Mouse (Mus musculus) forebrain, embryonic 13.5 days (tissue): ENCODE data around the gene Atoh7. TPM values are rescaled to one million over a fixed set of nuclear protein-coding genes. Genes with fewer than 3 reads are reported as not detected.
A peak's percentile ranks its signal among the peaks of the same experiment; 100 is the strongest.

Experiments used
- ATAC-seq: fragments of 200-750 bp; cut with Nextera tagmentation; 2 replicates; pipeline ENCODE4 v1.8.0; 2017
- H3K27ac ChIP-seq: fragments of 300-500 bp; sonication (generic); 2 replicates; pipeline ENCODE4 v1.5.1; 2015; ENCODE audit warnings: inconsistent platforms, mild to moderate bottlenecking, moderate library complexity
- H3K27me3 ChIP-seq: fragments of 300-500 bp; sonication (generic); 2 replicates; pipeline ENCODE4 v1.6.1; 2015; ENCODE audit warnings: mild to moderate bottlenecking, inconsistent platforms
- H3K36me3 ChIP-seq: fragments of 300-500 bp; sonication (generic); 2 replicates; pipeline ENCODE4 v1.6.1; 2015; ENCODE audit warnings: mild to moderate bottlenecking, inconsistent platforms; ENCODE audit not compliant: poor library complexity, severe bottlenecking
- H3K4me1 ChIP-seq: fragments of 300-500 bp; sonication (generic); 2 replicates; pipeline ENCODE4 v1.6.1; 2015; ENCODE audit warnings: inconsistent platforms
- H3K4me2 ChIP-seq: fragments of 300-500 bp; sonication (generic); 2 replicates; pipeline ENCODE4 v1.6.1; 2015; ENCODE audit warnings: inconsistent platforms, mild to moderate bottlenecking, moderate library complexity
- H3K4me3 ChIP-seq: fragments of 300-500 bp; sonication (generic); 2 replicates; pipeline ENCODE4 v1.5.1; 2015; ENCODE audit warnings: mild to moderate bottlenecking, inconsistent platforms
- H3K9ac ChIP-seq: fragments of 300-500 bp; sonication (generic); 2 replicates; pipeline ENCODE4 v1.6.1; 2015; ENCODE audit warnings: mild to moderate bottlenecking, inconsistent platforms
- H3K9me3 ChIP-seq: fragments of 300-500 bp; sonication (generic); replicated peaks from 2 replicates; pipeline ENCODE4 v1.6.1; 2016; ENCODE audit warnings: inconsistent platforms
- WGBS: fragments of 180-500 bp; shearing (Covaris S2); methylation state at CpG from one replicate; pipeline ENCODE4 v1.1.7; 2015; 5-methylcytosine and 5-hydroxymethylcytosine counted together
- polyA plus RNA-seq: library from polyadenylated mRNA; unstranded; fragments of >200 nt; fragmentation: Nextera tagmentation; extraction: Ambion mirVana; gene quantifications from 2 replicates; pipeline ENCODE4 v1.2.1, GENCODE M21; 2015

The Atoh7 gene
- polyA plus RNA-seq, 1 experiment from 2014 or later, result 0.63 TPM

GRCm38 (mm10) chr10:63064516-63064915 is 34.9 kb upstream of the Atoh7 start:
- Histone ChIP-seq H3K9me3 (no peaks in the 10 kb centered on the region), H3K4me1 (no peaks in the 10 kb centered on the region), H3K36me3 (no peaks in the 10 kb centered on the region), H3K27ac (no peak overlapping the region), H3K4me2 (no peak overlapping the region), H3K9ac (no peak overlapping the region), H3K27me3 (no peaks in the 10 kb centered on the region), H3K4me3 (no peak overlapping the region)
- WGBS, result 92% methylated on average over 9 of the region's 9 CpGs
- ATAC-seq, result no peak

- Histone ChIP-seq H3K4me1 (no peaks in the 10 kb centered on the region), H3K4me3 (no peak overlapping the region), H3K36me3 (no peaks in the 10 kb centered on the region), H3K4me2 (no peak overlapping the region), H3K27me3 (no peaks in the 10 kb centered on the region), H3K9ac (no peak overlapping the region), H3K27ac (no peak overlapping the region), H3K9me3 (no peaks in the 10 kb centered on the region)
- ATAC-seq, result no peak
- WGBS, result 41% methylated on average over 8 of the region's 8 CpGs
Observed at GRCm38 (mm10) chr10:63065561-63065960, 33.9 kb upstream of the Atoh7 start.

GRCm38 (mm10) chr10:63065988-63066387 is 33.5 kb upstream of the Atoh7 start:
- peak; percentile 87 for ATAC-seq
- Histone ChIP-seq H3K9me3 (no peaks in the 10 kb centered on the region), H3K9ac (no peak overlapping the region), H3K36me3 (no peaks in the 10 kb centered on the region), H3K27ac (no peak overlapping the region), H3K4me2 (no peak overlapping the region), H3K27me3 (no peaks in the 10 kb centered on the region), H3K4me3 (no peak overlapping the region), H3K4me1 (no peaks in the 10 kb centered on the region)
- 2% methylated on average over 5 of the region's 5 CpGs for WGBS

- 90% methylated on average over 10 of the region's 10 CpGs for WGBS
- Histone ChIP-seq H3K4me2 (no peak overlapping the region), H3K4me3 (no peak overlapping the region), H3K36me3 (no peaks in the 10 kb centered on the region), H3K9ac (no peak overlapping the region), H3K4me1 (peaks cover 17% of the 10 kb centered on the region), H3K27me3 (no peaks in the 10 kb centered on the region), H3K27ac (no peak overlapping the region), H3K9me3 (no peaks in the 10 kb centered on the region)
- ATAC-seq, result no peak
Observed at GRCm38 (mm10) chr10:63086304-63086703, 13.1 kb upstream of the Atoh7 start.

GRCm38 (mm10) chr10:63089103-63089757 is 10.2 kb upstream of the Atoh7 start:
- Histone ChIP-seq H3K9ac (0 out of 2 replicates have a peak overlapping the region, but pooled peaks have one; percentile 41), H3K4me3 (peak overlapping the region; percentile 26), H3K9me3 (no peaks in the 10 kb centered on the region), H3K27ac (no peak overlapping the region), H3K36me3 (no peaks in the 10 kb centered on the region), H3K27me3 (no peaks in the 10 kb centered on the region), H3K4me2 (peak overlapping the region; percentile 63), H3K4me1 (peaks cover 17% of the 10 kb centered on the region)
- ATAC-seq, result no peak
- WGBS, result 24% methylated on average over 8 of the region's 8 CpGs

GRCm38 (mm10) chr10:63089758-63090571 is 9.5 kb upstream of the Atoh7 start:
- peak overlapping the region; percentile 63 for H3K4me2 ChIP-seq
- H3K36me3 ChIP-seq, result no peaks in the 10 kb centered on the region
- H3K9ac ChIP-seq, result peak overlapping the region; percentile 41; the same call in 1 of the 2 replicates
- no peaks in the 10 kb centered on the region for H3K9me3 ChIP-seq
- H3K27ac ChIP-seq, result no peak overlapping the region
- peak overlapping the region; percentile 26 for H3K4me3 ChIP-seq
- H3K4me1 ChIP-seq, result peaks cover 17% of the 10 kb centered on the region
- no peak; the same call in 1 of the 2 replicates for ATAC-seq
- WGBS, result 3% methylated on average over 26 of the region's 26 CpGs
- H3K27me3 ChIP-seq, result no peaks in the 10 kb centered on the region

GRCm38 (mm10) chr10:63091915-63092314 is 7.5 kb upstream of the Atoh7 start:
- no peak overlapping the region for H3K4me3 ChIP-seq
- H3K9me3 ChIP-seq, result no peaks in the 10 kb centered on the region
- H3K4me1 ChIP-seq, result peaks cover 17% of the 10 kb centered on the region
- H3K27ac ChIP-seq, result no peak overlapping the region
- ATAC-seq, result no peak
- WGBS, result 85% methylated on average over 7 of the region's 7 CpGs
- H3K9ac ChIP-seq, result no peak overlapping the region
- no peaks in the 10 kb centered on the region for H3K27me3 ChIP-seq
- no peak overlapping the region for H3K4me2 ChIP-seq
- no peaks in the 10 kb centered on the region for H3K36me3 ChIP-seq

- Histone ChIP-seq H3K4me1 (peaks cover 17% of the 10 kb centered on the region), H3K36me3 (no peaks in the 10 kb centered on the region), H3K9me3 (no peaks in the 10 kb centered on the region), H3K27ac (no peak overlapping the region), H3K27me3 (no peaks in the 10 kb centered on the region), H3K9ac (no peak overlapping the region), H3K4me2 (no peak overlapping the region), H3K4me3 (no peak overlapping the region)
- no peak for ATAC-seq
- WGBS, result 75% methylated on average over 9 of the region's 10 CpGs
Observed at GRCm38 (mm10) chr10:63092616-63093550, 6.6 kb upstream of the Atoh7 start.

GRCm38 (mm10) chr10:63096757-63097156 is 2.7 kb upstream of the Atoh7 start:
- Histone ChIP-seq H3K4me1 (peaks cover 15% of the 10 kb centered on the region; the same call in 1 of the 2 replicates), H3K4me3 (no peak overlapping the region), H3K27ac (no peak overlapping the region), H3K27me3 (peaks cover 9% of the 10 kb centered on the region; the same call in 1 of the 2 replicates), H3K9me3 (no peaks in the 10 kb centered on the region), H3K4me2 (no peak overlapping the region), H3K36me3 (no peaks in the 10 kb centered on the region), H3K9ac (no peak overlapping the region)
- 72% methylated on average over 2 of the region's 2 CpGs for WGBS
- ATAC-seq, result no peak

- H3K4me1 ChIP-seq, result peaks cover 15% of the 10 kb centered on the region; the same call in 1 of the 2 replicates
- no peaks in the 10 kb centered on the region for H3K36me3 ChIP-seq
- H3K27ac ChIP-seq, result no peak overlapping the region
- H3K9me3 ChIP-seq, result no peaks in the 10 kb centered on the region
- 52% methylated on average over 12 of the region's 12 CpGs for WGBS
- no peak overlapping the region for H3K4me3 ChIP-seq
- H3K27me3 ChIP-seq, result peaks cover 9% of the 10 kb centered on the region; the same call in 1 of the 2 replicates
- no peak overlapping the region for H3K4me2 ChIP-seq
- ATAC-seq, result no peak
- no peak overlapping the region for H3K9ac ChIP-seq
Observed at GRCm38 (mm10) chr10:63098191-63098590, 1.3 kb upstream of the Atoh7 start.

- peak overlapping the region; percentile 96 for H3K4me2 ChIP-seq
- no peak overlapping the region for H3K27ac ChIP-seq
- H3K4me1 ChIP-seq, result peaks cover 15% of the 10 kb centered on the region; the same call in 1 of the 2 replicates
- H3K36me3 ChIP-seq, result no peaks in the 10 kb centered on the region
- peak overlapping the region; percentile 64 for H3K4me3 ChIP-seq
- H3K9me3 ChIP-seq, result no peaks in the 10 kb centered on the region
- ATAC-seq, result peak; percentile 93
- WGBS, result 0% methylated on average over 56 of the region's 62 CpGs
- H3K27me3 ChIP-seq, result peaks cover 9% of the 10 kb centered on the region; the same call in 1 of the 2 replicates
- H3K9ac ChIP-seq, result peak overlapping the region; percentile 73
Observed at GRCm38 (mm10) chr10:63099941-63100562, 601 bp downstream of the Atoh7 start.
